Mouse (Mus musculus): ENCODE data around the gene Col1a1. TPM values are rescaled to one million over a fixed set of nuclear protein-coding genes. Genes with fewer than 3 reads are reported as not detected.

Gene Col1a1
- polyA plus RNA-seq, 1 experiment from 2014 or later = 89.1 TPM

GRCm38 (mm10) chr11:94978178-94978915 is 42.3 kb downstream of the Col1a1 start:
- Histone ChIP-seq H3K27ac (ENCODE audit: low read length) (no peak overlapping the region), H3K9ac (ENCODE audit: low read depth, low read length) (no peak overlapping the region), H3K9me3 (replicated peaks; ENCODE audit: control insufficient read depth, low read length) (no peaks in the 10 kb centered on the region), H3K27me3 (ENCODE audit: control insufficient read depth, insufficient read depth, low read depth, low read length) (no peaks in the 10 kb centered on the region), H3K4me3 (ENCODE audit: low read depth, low read length) (no peak overlapping the region), H3K4me1 (ENCODE audit: control insufficient read depth, low read depth, low read length) (peaks cover 14% of the 10 kb centered on the region), H3K4me2 (ENCODE audit: low read depth, low read length) (peak overlapping the region; percentile 58), H3K36me3 (ENCODE audit: control insufficient read depth, insufficient read depth) (no peaks in the 10 kb centered on the region)
- ATAC-seq (ENCODE audit: low read depth) = no peak
- WGBS (ENCODE audit: insufficient replicate concordance) = 37% methylated on average over 9 of the region's 9 CpGs

- peak overlapping the region; percentile 58 for H3K4me2 ChIP-seq (ENCODE audit: low read depth, low read length)
- H3K9ac ChIP-seq (ENCODE audit: low read depth, low read length) = peak overlapping the region; percentile 21; the same call in 1 of the 2 replicates
- H3K4me3 ChIP-seq (ENCODE audit: low read depth, low read length) = peak overlapping the region; percentile 42
- WGBS (ENCODE audit: insufficient replicate concordance) = under 1% methylated on average over 20 of the region's 20 CpGs
- H3K27me3 ChIP-seq (ENCODE audit: control insufficient read depth, insufficient read depth, low read depth, low read length) = no peaks in the 10 kb centered on the region
- H3K9me3 ChIP-seq (replicated peaks; ENCODE audit: control insufficient read depth, low read length) = no peaks in the 10 kb centered on the region
- ATAC-seq (ENCODE audit: low read depth) = peak; percentile 90
- peaks cover 14% of the 10 kb centered on the region for H3K4me1 ChIP-seq (ENCODE audit: control insufficient read depth, low read depth, low read length)
- H3K36me3 ChIP-seq (ENCODE audit: control insufficient read depth, insufficient read depth) = no peaks in the 10 kb centered on the region
- no peak overlapping the region for H3K27ac ChIP-seq (ENCODE audit: low read length)
Observed at GRCm38 (mm10) chr11:94978947-94979346, 42.9 kb downstream of the Col1a1 start.

GRCm38 (mm10) chr11:94979462-94980179 is 43.6 kb downstream of the Col1a1 start:
- 58% methylated on average over 11 of the region's 11 CpGs for WGBS (ENCODE audit: insufficient replicate concordance)
- H3K9ac ChIP-seq (ENCODE audit: low read depth, low read length) = peak overlapping the region; percentile 21; the same call in 1 of the 2 replicates
- ATAC-seq (ENCODE audit: low read depth) = peak; percentile 38; the same call in 1 of the 2 replicates

GRCm38 (mm10) chr11:94985140-94985539 is 49.1 kb downstream of the Col1a1 start:
- H3K4me2 ChIP-seq (ENCODE audit: low read depth, low read length) = no peak overlapping the region
- 54% methylated on average over 1 of the region's 1 CpGs for WGBS (ENCODE audit: insufficient replicate concordance)
- no peak overlapping the region for H3K4me3 ChIP-seq (ENCODE audit: low read depth, low read length)
- no peaks in the 10 kb centered on the region for H3K27me3 ChIP-seq (ENCODE audit: control insufficient read depth, insufficient read depth, low read depth, low read length)
- H3K36me3 ChIP-seq (ENCODE audit: control insufficient read depth, insufficient read depth) = no peaks in the 10 kb centered on the region
- no peak overlapping the region for H3K27ac ChIP-seq (ENCODE audit: low read length)
- ATAC-seq (ENCODE audit: low read depth) = no peak
- no peaks in the 10 kb centered on the region for H3K9me3 ChIP-seq (replicated peaks; ENCODE audit: control insufficient read depth, low read length)
- H3K9ac ChIP-seq (ENCODE audit: low read depth, low read length) = no peak overlapping the region
- peaks cover 47% of the 10 kb centered on the region for H3K4me1 ChIP-seq (ENCODE audit: control insufficient read depth, low read depth, low read length)

More at GRCm38 (mm10) chr11:94979462-94980179, 43.6 kb downstream of the Col1a1 start:
- Histone ChIP-seq H3K36me3 (ENCODE audit: control insufficient read depth, insufficient read depth) (no peaks in the 10 kb centered on the region), H3K27me3 (ENCODE audit: control insufficient read depth, insufficient read depth, low read depth, low read length) (no peaks in the 10 kb centered on the region), H3K27ac (ENCODE audit: low read length) (peak overlapping the region; percentile 35; the same call in 1 of the 2 replicates), H3K9me3 (replicated peaks; ENCODE audit: control insufficient read depth, low read length) (no peaks in the 10 kb centered on the region), H3K4me1 (ENCODE audit: control insufficient read depth, low read depth, low read length) (peaks cover 20% of the 10 kb centered on the region), H3K4me2 (ENCODE audit: low read depth, low read length) (peak overlapping the region; percentile 58), H3K4me3 (ENCODE audit: low read depth, low read length) (peak overlapping the region; percentile 42; the same call in 1 of the 2 replicates)

- 77% methylated on average over 5 of the region's 5 CpGs for WGBS (ENCODE audit: insufficient replicate concordance)
Observed at GRCm38 (mm10) chr11:94985822-94986221, 49.8 kb downstream of the Col1a1 start.

GRCm38 (mm10) chr11:94986435-94986834 is 50.4 kb downstream of the Col1a1 start:
- Histone ChIP-seq H3K4me1 (ENCODE audit: control insufficient read depth, low read depth, low read length) (peaks cover 52% of the 10 kb centered on the region), H3K27ac (ENCODE audit: low read length) (no peak overlapping the region), H3K9ac (ENCODE audit: low read depth, low read length) (no peak overlapping the region), H3K4me3 (ENCODE audit: low read depth, low read length) (no peak overlapping the region), H3K9me3 (replicated peaks; ENCODE audit: control insufficient read depth, low read length) (no peaks in the 10 kb centered on the region), H3K4me2 (ENCODE audit: low read depth, low read length) (no peak overlapping the region), H3K27me3 (ENCODE audit: control insufficient read depth, insufficient read depth, low read depth, low read length) (no peaks in the 10 kb centered on the region), H3K36me3 (ENCODE audit: control insufficient read depth, insufficient read depth) (no peaks in the 10 kb centered on the region)
- 47% methylated on average over 2 of the region's 2 CpGs for WGBS (ENCODE audit: insufficient replicate concordance)
- no peak for ATAC-seq (ENCODE audit: low read depth)

More at GRCm38 (mm10) chr11:94985822-94986221, 49.8 kb downstream of the Col1a1 start:
- Histone ChIP-seq H3K27ac (ENCODE audit: low read length) (no peak overlapping the region), H3K36me3 (ENCODE audit: control insufficient read depth, insufficient read depth) (no peaks in the 10 kb centered on the region), H3K9ac (ENCODE audit: low read depth, low read length) (no peak overlapping the region), H3K9me3 (replicated peaks; ENCODE audit: control insufficient read depth, low read length) (no peaks in the 10 kb centered on the region), H3K4me3 (ENCODE audit: low read depth, low read length) (no peak overlapping the region), H3K4me1 (ENCODE audit: control insufficient read depth, low read depth, low read length) (peaks cover 52% of the 10 kb centered on the region), H3K4me2 (ENCODE audit: low read depth, low read length) (no peak overlapping the region), H3K27me3 (ENCODE audit: control insufficient read depth, insufficient read depth, low read depth, low read length) (no peaks in the 10 kb centered on the region)
- ATAC-seq (ENCODE audit: low read depth) = no peak

GRCm38 (mm10) chr11:94987341-94987740 is 51.3 kb downstream of the Col1a1 start:
- Histone ChIP-seq H3K9ac (ENCODE audit: low read depth, low read length) (0 out of 2 replicates have a peak overlapping the region, but pooled peaks have one; percentile 4), H3K36me3 (ENCODE audit: control insufficient read depth, insufficient read depth) (no peaks in the 10 kb centered on the region), H3K4me1 (ENCODE audit: control insufficient read depth, low read depth, low read length) (peaks cover 58% of the 10 kb centered on the region), H3K4me3 (ENCODE audit: low read depth, low read length) (no peak overlapping the region), H3K27me3 (ENCODE audit: control insufficient read depth, insufficient read depth, low read depth, low read length) (no peaks in the 10 kb centered on the region), H3K9me3 (replicated peaks; ENCODE audit: control insufficient read depth, low read length) (no peaks in the 10 kb centered on the region), H3K27ac (ENCODE audit: low read length) (0 out of 2 replicates have a peak overlapping the region, but pooled peaks have one; percentile 27), H3K4me2 (ENCODE audit: low read depth, low read length) (no peak overlapping the region)
- ATAC-seq (ENCODE audit: low read depth) = no peak
- 49% methylated on average over 6 of the region's 6 CpGs for whole genome bisulfite sequencing (ENCODE audit: insufficient replicate concordance)

- WGBS (ENCODE audit: insufficient replicate concordance) = 60% methylated on average over 8 of the region's 8 CpGs
- H3K9me3 ChIP-seq (replicated peaks; ENCODE audit: control insufficient read depth, low read length) = no peaks in the 10 kb centered on the region
- no peaks in the 10 kb centered on the region for H3K27me3 ChIP-seq (ENCODE audit: control insufficient read depth, insufficient read depth, low read depth, low read length)
- H3K27ac ChIP-seq (ENCODE audit: low read length) = 0 out of 2 replicates have a peak overlapping the region, but pooled peaks have one; percentile 13
- ATAC-seq (ENCODE audit: low read depth) = no peak
- no peak overlapping the region for H3K4me3 ChIP-seq (ENCODE audit: low read depth, low read length)
- no peaks in the 10 kb centered on the region for H3K36me3 ChIP-seq (ENCODE audit: control insufficient read depth, insufficient read depth)
- H3K9ac ChIP-seq (ENCODE audit: low read depth, low read length) = no peak overlapping the region
- H3K4me2 ChIP-seq (ENCODE audit: low read depth, low read length) = 0 out of 2 replicates have a peak overlapping the region, but pooled peaks have one; percentile 3
- peaks cover 62% of the 10 kb centered on the region for H3K4me1 ChIP-seq (ENCODE audit: control insufficient read depth, low read depth, low read length)
Observed at GRCm38 (mm10) chr11:94987851-94988250, 51.8 kb downstream of the Col1a1 start.

Data from liver, embryonic 16.5 days (tissue).